Mouse (Mus musculus) heart, adult 2 months (tissue): ENCODE measurements around the gene Cryba1.

Experiments
- CTCF ChIP-seq: fragments of 200-600 bp; IDR thresholded peaks from 2 replicates; pipeline ENCODE4 v1.8.1; 2022; ENCODE audit warnings: antibody characterized with exemption, mild to moderate bottlenecking, moderate library complexity
- EP300 ChIP-seq: fragments of 200-500 bp; IDR thresholded peaks from 2 replicates; pipeline ENCODE4 v1.6.1; 2011; ENCODE audit warnings: low read depth, low read length, control low read depth; ENCODE audit not compliant: insufficient read depth
- POLR2A ChIP-seq: fragments of 200-500 bp; IDR thresholded peaks from 2 replicates; pipeline ENCODE4 v1.6.1; 2011; ENCODE audit warnings: mild to moderate bottlenecking, low read depth, low read length, control low read depth; ENCODE audit not compliant: insufficient read depth

GRCm38 (mm10) chr11:77738555-77738954 is 13.5 kb upstream of the Cryba1 start:
- TF ChIP-seq EP300 (no peak), CTCF (no peak), POLR2A (no peak)
